Mouse (Mus musculus) limb, embryonic 14.5 days (tissue): ENCODE measurements around the gene Brf1. TPM values are rescaled to one million over a fixed set of nuclear protein-coding genes. Genes with fewer than 3 reads are reported as not detected.

ENCODE experiments used
- ATAC-seq: fragments of 200-750 bp; cut with Nextera tagmentation; 2 replicates; pipeline ENCODE4 v1.8.0; 2017; ENCODE audit warnings: low read depth, moderate number of reproducible peaks, moderate TSS enrichment; ENCODE audit not compliant: low FRiP score
- DNase-seq: peaks from one replicate; pipeline ENCODE4 v3.0.0-alpha.2; 2015; ENCODE audit warnings: low spot score
- H3K27ac ChIP-seq: fragments of 300-500 bp; sonication (generic); replicated peaks from 2 replicates; pipeline ENCODE4 v1.5.1; 2014; ENCODE audit warnings: low read depth, mild to moderate bottlenecking, low read length, moderate library complexity, mixed read lengths
- H3K27me3 ChIP-seq: fragments of 300-500 bp; sonication (generic); 2 replicates; pipeline ENCODE4 v1.6.1; 2014; ENCODE audit warnings: low read length, mixed read lengths; ENCODE audit not compliant: control insufficient read depth, insufficient read depth
- H3K36me3 ChIP-seq: fragments of 300-500 bp; sonication (generic); 2 replicates; pipeline ENCODE4 v1.6.1; 2014; ENCODE audit warnings: mild to moderate bottlenecking, low read length, moderate library complexity, mixed read lengths; ENCODE audit not compliant: control insufficient read depth, insufficient read depth
- H3K4me1 ChIP-seq: fragments of 300-500 bp; sonication (generic); 2 replicates; pipeline ENCODE4 v1.6.1; 2014; ENCODE audit warnings: antibody characterized with exemption, low read length, mixed read lengths; ENCODE audit not compliant: control insufficient read depth, insufficient read depth
- H3K4me2 ChIP-seq: fragments of 300-500 bp; sonication (generic); replicated peaks from 2 replicates; pipeline ENCODE4 v1.6.1; 2014; ENCODE audit warnings: low read depth, mild to moderate bottlenecking, low read length, moderate library complexity; ENCODE audit not compliant: severe bottlenecking
- H3K4me3 ChIP-seq: fragments of 300-500 bp; sonication (generic); replicated peaks from 2 replicates; pipeline ENCODE4 v1.5.1; 2014; ENCODE audit warnings: low read length
- H3K9ac ChIP-seq: fragments of 300-500 bp; sonication (generic); 2 replicates; pipeline ENCODE4 v1.6.1; 2014; ENCODE audit warnings: mild to moderate bottlenecking, low read depth, low read length, moderate library complexity; ENCODE audit not compliant: severe bottlenecking
- H3K9me3 ChIP-seq: fragments of 300-500 bp; sonication (generic); 2 replicates; pipeline ENCODE4 v1.6.1; 2016; ENCODE audit warnings: low read length; ENCODE audit not compliant: control insufficient read depth
- POLR2A ChIP-seq: fragments of 200-500 bp; IDR thresholded peaks from 2 replicates; pipeline ENCODE4 v1.8.0; 2012; ENCODE audit warnings: inconsistent platforms, mild to moderate bottlenecking, moderate library complexity, borderline replicate concordance; ENCODE audit not compliant: insufficient read depth, insufficient read length; ENCODE audit errors: extremely low read depth
- WGBS: fragments of 180-500 bp; shearing (Covaris S2); extraction: QIAGEN DNeasy Blood & Tissue Kit; methylation state at CpG from one replicate; pipeline ENCODE4 v1.1.7; 2014; 5-methylcytosine and 5-hydroxymethylcytosine counted together
- polyA plus RNA-seq, 2 experiments: library from polyadenylated mRNA; depleted of rRNA in 1 of 2; stranded (reverse) in 1 of 2; unstranded in 1 of 2; fragments of >200 nt; fragmentation: Nextera tagmentation in 1 of 2; extraction: Ambion mirVana in 1 of 2; gene quantifications; 2 replicates each; pipeline versions ENCODE4 v1.2.1 to v1.2.3; 2012 to 2014

Gene Brf1
- polyA plus RNA-seq, 2 experiments = 60.9 to 97.4 TPM

DNA sequence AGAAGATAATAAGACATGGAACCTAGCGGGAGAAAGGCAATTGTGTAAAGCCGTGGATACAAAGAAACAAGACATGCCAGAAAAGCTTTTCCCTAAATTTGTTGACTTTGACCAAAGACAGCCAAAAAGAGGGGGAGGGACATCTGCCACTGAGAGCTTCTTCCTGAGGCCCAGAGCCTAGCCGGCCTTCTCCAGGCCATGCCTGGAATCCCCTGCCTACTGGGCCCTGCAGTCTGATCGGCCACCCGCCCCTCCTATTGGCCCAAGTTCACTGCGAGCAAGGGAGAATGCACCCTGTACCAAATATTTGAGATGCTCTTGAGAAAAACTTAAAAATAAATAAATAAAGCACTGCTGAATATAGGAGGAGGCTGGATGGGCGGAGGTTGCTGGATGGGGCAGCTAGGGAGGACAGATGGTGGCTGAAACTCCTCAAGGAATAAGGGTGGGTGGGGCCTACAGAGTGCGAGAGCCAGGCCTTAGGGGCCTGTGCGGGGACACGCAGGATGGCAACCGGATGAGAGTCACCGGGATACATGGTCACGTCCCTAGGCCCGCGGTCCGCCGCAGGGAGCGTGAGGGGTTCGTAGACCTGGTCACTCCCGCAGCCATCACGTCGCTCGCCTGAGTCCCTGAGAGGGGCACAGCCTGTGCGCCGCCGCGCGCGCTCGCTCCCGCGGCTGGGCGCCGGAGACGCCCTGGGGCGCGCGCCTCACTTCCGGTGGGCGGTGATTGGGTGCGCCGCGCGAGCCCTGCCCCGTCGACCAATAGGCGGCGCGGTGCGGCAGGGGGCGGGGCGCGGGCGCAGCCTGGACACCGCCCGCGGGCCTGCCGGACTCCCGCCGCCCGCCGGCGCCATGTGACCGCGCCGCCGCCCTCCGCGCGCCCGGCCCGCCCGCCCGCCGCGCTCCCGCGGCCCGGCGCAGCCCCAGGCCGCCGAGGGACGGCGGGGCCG, 13.4 kb upstream of the Brf1 start, which contains the start of gene Pacs2:
Gene Pacs2 (plus strand): TSS at position 905 of the 955 bp plus-strand sequence.
- ATAC-seq (peak; percentile 94), DNase-seq (peak; percentile 93)
- H3K27ac ChIP-seq = peak within 1 kb of the TSS; percentile 81
- H3K4me3 ChIP-seq = peak within 1 kb of the TSS; percentile 65
- peak within 1 kb of the TSS; percentile 80 for H3K9ac ChIP-seq
- 11% methylated on average over 17 of the region's 85 CpGs for WGBS
- H3K4me1 ChIP-seq = peaks cover 20% of the 10 kb centered on the region
- no peaks in the 10 kb centered on the region for H3K27me3 ChIP-seq
- peak within 1 kb of the TSS; percentile 85 for H3K4me2 ChIP-seq
- 0 out of 2 replicates have a peak, but pooled peaks cover 3% of the 10 kb centered on the region for H3K36me3 ChIP-seq
- H3K9me3 ChIP-seq = no peaks in the 10 kb centered on the region
- TF ChIP-seq POLR2A = peak; percentile 93; the same call in 1 of the 2 replicates

DNA sequence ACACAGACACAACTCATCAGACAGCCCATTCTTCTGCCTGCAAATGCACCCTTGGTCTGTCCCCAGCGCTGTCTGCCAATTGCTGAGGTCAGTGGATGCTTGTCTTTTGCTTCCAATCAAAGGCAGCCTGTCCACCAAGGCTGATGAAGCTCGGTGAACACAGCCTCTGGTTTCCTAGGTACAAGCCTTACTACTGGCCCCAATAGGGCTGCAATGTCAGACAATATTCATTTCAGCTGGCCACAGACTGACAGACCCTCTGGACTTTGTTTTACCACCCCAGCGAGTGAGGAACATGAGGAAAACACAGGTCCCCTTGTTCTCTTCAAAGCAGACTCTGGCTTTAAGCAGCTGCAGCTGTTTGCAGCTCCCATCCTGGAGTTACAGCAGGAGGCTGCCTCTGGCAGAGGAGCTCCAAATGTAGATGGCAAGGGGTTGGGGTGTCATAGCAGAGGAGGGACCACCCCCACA, 12.6 kb upstream of the Brf1 start:
- no peaks in the 10 kb centered on the region for H3K36me3 ChIP-seq
- no peak for TF ChIP-seq POLR2A
- 0 out of 2 replicates have a peak, but pooled peaks have one; percentile 4 for ATAC-seq
- H3K4me1 ChIP-seq = peaks cover 20% of the 10 kb centered on the region
- H3K9ac ChIP-seq = peak overlapping the region; percentile 78
- H3K4me3 ChIP-seq = no peak overlapping the region
- H3K9me3 ChIP-seq = no peaks in the 10 kb centered on the region
- H3K27ac ChIP-seq = peak overlapping the region; percentile 81
- no peaks in the 10 kb centered on the region for H3K27me3 ChIP-seq
- DNase-seq = no peak
- WGBS = 45% methylated on average over 3 of the region's 3 CpGs
- H3K4me2 ChIP-seq = peak overlapping the region; percentile 58; the same call in 1 of the 2 replicates

DNA sequence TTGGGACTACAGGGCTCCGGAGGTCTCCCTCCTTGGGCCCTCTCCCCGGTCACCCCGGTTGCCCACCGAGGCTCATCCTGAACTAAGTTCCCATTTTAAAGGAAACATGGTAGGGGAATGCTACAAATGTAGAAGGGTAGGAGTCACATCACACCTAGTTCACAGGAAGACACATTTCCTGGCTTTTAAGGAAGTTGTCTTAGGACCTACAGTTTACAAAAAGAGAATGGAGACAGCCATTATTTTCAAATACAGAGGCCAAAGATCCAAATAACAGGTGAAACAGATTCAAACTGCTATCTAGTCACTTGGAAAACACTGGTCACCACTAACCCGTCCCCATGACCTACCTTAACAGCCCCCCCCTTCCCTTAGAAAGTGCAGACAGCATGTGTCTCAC, 11.9 kb upstream of the Brf1 start:
- Histone ChIP-seq H3K4me1 (peaks cover 20% of the 10 kb centered on the region), H3K9me3 (no peaks in the 10 kb centered on the region), H3K9ac (no peak overlapping the region), H3K27me3 (no peaks in the 10 kb centered on the region), H3K4me2 (no peak overlapping the region), H3K4me3 (no peak overlapping the region), H3K27ac (peak overlapping the region; percentile 81), H3K36me3 (no peaks in the 10 kb centered on the region)
- no peak for ATAC-seq
- no peak for TF ChIP-seq POLR2A
- WGBS = 88% methylated on average over 5 of the region's 5 CpGs
- no peak for DNase-seq

DNA sequence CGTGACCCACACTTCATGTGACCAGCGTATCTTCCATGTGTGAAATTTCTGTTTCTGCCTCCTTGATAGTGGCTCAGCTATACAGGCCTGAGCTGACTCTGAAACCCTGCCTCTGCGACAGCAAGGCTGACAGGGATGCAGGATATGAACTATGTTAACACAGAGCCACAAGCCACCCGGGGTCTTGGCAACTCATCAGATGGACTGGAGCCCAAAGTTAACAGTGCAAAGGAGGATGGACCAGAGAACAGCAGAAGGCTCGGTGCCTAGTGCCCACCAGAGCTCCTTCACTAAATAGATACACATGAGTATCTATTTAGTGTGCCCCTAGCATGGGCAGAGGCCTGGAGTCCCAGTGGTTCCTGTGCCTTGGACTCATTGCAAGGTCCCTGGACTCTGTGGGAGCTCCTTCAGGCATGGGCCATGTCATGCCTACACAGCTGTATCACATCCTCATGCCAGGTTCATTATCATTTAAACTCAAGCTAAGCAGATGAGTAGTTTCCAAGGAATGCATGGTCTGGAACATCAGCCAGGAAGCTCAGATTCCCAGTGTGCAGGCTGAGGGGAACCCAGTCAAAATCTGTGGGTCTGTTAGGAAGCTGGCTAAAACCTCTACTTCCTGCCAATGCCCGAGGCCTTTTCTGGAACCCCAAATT, 11.3 kb upstream of the Brf1 start:
- Histone ChIP-seq H3K27me3 (no peaks in the 10 kb centered on the region), H3K4me1 (peaks cover 20% of the 10 kb centered on the region), H3K9me3 (no peaks in the 10 kb centered on the region), H3K36me3 (no peaks in the 10 kb centered on the region), H3K4me3 (no peak overlapping the region), H3K9ac (no peak overlapping the region), H3K27ac (no peak overlapping the region), H3K4me2 (no peak overlapping the region)
- WGBS = 82% methylated on average over 6 of the region's 6 CpGs
- TF ChIP-seq POLR2A = no peak
- no peak for DNase-seq
- no peak for ATAC-seq

DNA sequence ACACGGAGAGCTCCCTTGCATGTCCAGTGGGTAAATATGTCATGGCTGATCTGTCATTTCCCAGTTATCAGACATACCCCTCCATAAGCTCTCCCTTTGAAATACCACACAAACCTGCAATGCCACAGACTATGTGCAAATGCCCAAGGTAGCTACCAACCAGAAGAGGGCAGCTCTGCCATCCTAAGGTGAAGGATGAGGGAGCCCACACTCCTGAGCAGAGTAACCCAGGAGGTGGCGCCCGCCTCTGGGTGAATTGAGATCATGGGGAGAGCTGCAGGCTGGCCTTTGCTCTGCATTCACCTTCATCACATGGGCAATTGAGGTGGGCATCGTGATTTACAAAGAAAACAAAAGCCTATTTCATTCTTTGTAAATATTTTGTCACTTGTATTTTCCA, 4.5 kb upstream of the Brf1 start:
- no peak for ATAC-seq
- no peak overlapping the region for H3K9ac ChIP-seq
- no peaks in the 10 kb centered on the region for H3K9me3 ChIP-seq
- peaks cover 4% of the 10 kb centered on the region; the same call in 1 of the 2 replicates for H3K4me1 ChIP-seq
- no peak for DNase-seq
- no peak overlapping the region for H3K27ac ChIP-seq
- H3K4me3 ChIP-seq = no peak overlapping the region
- no peak overlapping the region for H3K4me2 ChIP-seq
- no peaks in the 10 kb centered on the region for H3K27me3 ChIP-seq
- WGBS = 46% methylated on average over 4 of the region's 4 CpGs
- H3K36me3 ChIP-seq = no peaks in the 10 kb centered on the region
- TF ChIP-seq POLR2A = no peak
